ENCODE assay signal across 9 mouse cellular contexts in the genomic region with DNA sequence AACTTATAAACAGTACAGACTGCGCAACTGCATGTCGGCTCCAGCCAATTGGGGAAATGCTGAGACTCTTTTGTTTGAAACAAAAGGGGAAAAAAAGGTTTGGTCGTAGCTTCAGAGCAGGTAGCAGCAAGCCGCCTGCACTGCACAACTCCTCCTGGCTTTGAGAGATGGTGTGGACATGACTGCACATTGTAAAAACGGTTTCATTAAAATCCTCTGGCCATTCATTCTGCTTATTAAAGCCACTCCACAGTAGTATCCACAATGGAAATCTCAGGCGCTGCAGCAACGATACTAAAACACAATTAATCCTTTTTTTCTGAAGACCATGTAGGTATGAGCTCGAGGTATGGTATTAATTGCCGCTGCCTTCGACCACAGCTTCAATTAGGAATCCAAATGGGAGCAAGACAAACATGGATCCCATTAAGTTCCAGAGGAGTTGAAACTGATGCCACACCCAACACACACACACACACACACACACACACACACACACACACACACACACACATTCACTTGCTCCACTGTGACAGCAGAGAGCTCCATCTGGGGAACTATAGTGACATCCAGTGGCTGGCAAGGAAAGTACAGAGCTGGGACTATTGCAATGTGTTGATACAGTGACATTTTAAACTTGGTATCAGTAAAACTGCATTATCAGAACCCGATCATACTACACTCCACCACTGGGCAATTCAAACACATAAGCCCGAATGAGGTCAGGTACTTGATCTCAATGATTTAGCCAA.
DNase-seq lines count a peak whose midpoint lies in the region; ATAC-seq and TF ChIP-seq lines count a peak whose summit lies in the region.
"Had no signal": no experiment of that assay in that cellular context is flagged by ENCODE, and none has a peak within 500 bp of the region (broad histone marks: within the 10 kb centered on the region; RNA-seq: fewer than 3 reads in every experiment).

No protein-coding gene starts in this region.

- no peak overlapping the region for H3K9ac ChIP-seq in liver, postnatal 0 days (replicated peaks)
- no peak overlapping the region for H3K9ac ChIP-seq in embryonic facial prominence, embryonic 14.5 days (ENCODE audit: low read depth, low read length)
- no peak overlapping the region for H3K9ac ChIP-seq in hindbrain, embryonic 16.5 days (ENCODE audit: low read depth, low read length)
- no peak overlapping the region for H3K9ac ChIP-seq in midbrain, postnatal 0 days (replicated peaks; ENCODE audit: low read length, poor library complexity, severe bottlenecking)

- intact Hi-C loops in left cerebral cortex, postnatal 4 days (cut with DNase I), result no loop called here

- TF ChIP-seq CTCF in liver, postnatal 0 days (IDR thresholded peaks at IDR 0.05; ENCODE audit: low read depth), result peak; percentile 63
- TF ChIP-seq CTCF in midbrain, postnatal 0 days (IDR thresholded peaks at IDR 0.05), result peak; percentile 85

- WGBS in liver, postnatal 0 days (ENCODE audit: insufficient replicate concordance), result 81% methylated on average over 12 of the region's 12 CpGs
- 56% methylated on average over 12 of the region's 12 CpGs for WGBS in embryonic facial prominence, embryonic 14.5 days
- 74% methylated on average over 12 of the region's 12 CpGs for WGBS in hindbrain, embryonic 16.5 days
- 77% methylated on average over 12 of the region's 12 CpGs for WGBS in midbrain, postnatal 0 days

- no peak overlapping the region for H3K4me3 ChIP-seq in liver, postnatal 0 days (ENCODE audit: low read depth, low read length)
- H3K4me3 ChIP-seq in embryonic facial prominence, embryonic 14.5 days (ENCODE audit: low read depth, low read length), result no peak overlapping the region
- no peak overlapping the region for H3K4me3 ChIP-seq in hindbrain, embryonic 16.5 days (ENCODE audit: low read length)
- no peak overlapping the region for H3K4me3 ChIP-seq in midbrain, postnatal 0 days (ENCODE audit: low read depth, low read length)

- no peak overlapping the region for H3K4me2 ChIP-seq in liver, postnatal 0 days (ENCODE audit: low read depth, low read length)
- H3K4me2 ChIP-seq in embryonic facial prominence, embryonic 14.5 days (ENCODE audit: low read depth, low read length), result no peak overlapping the region
- no peak overlapping the region for H3K4me2 ChIP-seq in hindbrain, embryonic 16.5 days (ENCODE audit: low read length)
- H3K4me2 ChIP-seq in midbrain, postnatal 0 days (ENCODE audit: low read depth, low read length, poor library complexity, severe bottlenecking), result no peak overlapping the region

- no peak for DNase-seq in liver, postnatal 0 days
- no peak for DNase-seq in liver
- peak; percentile 62 for DNase-seq in embryonic facial prominence, embryonic 14.5 days (ENCODE audit: low spot score)
- peak; percentile 31 for DNase-seq in left cerebral cortex, postnatal 4 days
- DNase-seq in midbrain, postnatal 0 days (ENCODE audit: low spot score), result peak; percentile 68
- DNase-seq in ovary, postnatal 14 days (ENCODE audit: low spot score), result no peak
- no peak for DNase-seq in c-Kit-positive CD71-positive TER-119-positive erythroid progenitor cells, embryonic 14.5 days (ENCODE audit: low spot score)

- TF ChIP-seq EP300 in liver, postnatal 0 days (IDR thresholded peaks at IDR 0.05; ENCODE audit: low read depth), result no peak

- 0 out of 2 replicates have a peak, but pooled peaks cover 2% of the 10 kb centered on the region for H3K9me3 ChIP-seq in liver, postnatal 0 days (ENCODE audit: low read length)
- no peaks in the 10 kb centered on the region for H3K9me3 ChIP-seq in embryonic facial prominence, embryonic 14.5 days (ENCODE audit: control insufficient read depth, low read length)
- no peaks in the 10 kb centered on the region for H3K9me3 ChIP-seq in hindbrain, embryonic 16.5 days (ENCODE audit: control insufficient read depth, low read length)
- no peaks in the 10 kb centered on the region for H3K9me3 ChIP-seq in midbrain, postnatal 0 days (ENCODE audit: low read length)

- H3K27ac ChIP-seq in liver, postnatal 0 days (ENCODE audit: low read depth), result no peak overlapping the region
- H3K27ac ChIP-seq in embryonic facial prominence, embryonic 14.5 days (replicated peaks; ENCODE audit: low read depth, low read length), result no peak overlapping the region
- no peak overlapping the region for H3K27ac ChIP-seq in hindbrain, embryonic 16.5 days (ENCODE audit: low read depth, low read length)
- no peak overlapping the region for H3K27ac ChIP-seq in midbrain, postnatal 0 days (ENCODE audit: low read depth, low read length)
- H3K27ac ChIP-seq: macrophage had no signal

- peaks cover 4% of the 10 kb centered on the region; the same call in 1 of the 2 replicates for H3K36me3 ChIP-seq in liver, postnatal 0 days (replicated peaks; ENCODE audit: insufficient read depth, low read length)
- no peaks in the 10 kb centered on the region for H3K36me3 ChIP-seq in embryonic facial prominence, embryonic 14.5 days (ENCODE audit: control insufficient read depth, insufficient read depth, low read length)
- no peaks in the 10 kb centered on the region for H3K36me3 ChIP-seq in hindbrain, embryonic 16.5 days (ENCODE audit: control insufficient read depth, insufficient read depth, low read length)
- H3K36me3 ChIP-seq in midbrain, postnatal 0 days (ENCODE audit: insufficient read depth, low read length), result no peaks in the 10 kb centered on the region

- peak; percentile 35; the same call in 1 of the 2 replicates for ATAC-seq in liver, postnatal 0 days
- peak; percentile 76 for ATAC-seq in embryonic facial prominence, embryonic 14.5 days (ENCODE audit: low read depth)
- ATAC-seq in hindbrain, embryonic 16.5 days, result peak; percentile 85
- peak; percentile 80 for ATAC-seq in midbrain, postnatal 0 days (ENCODE audit: low FRiP score)

- no peaks in the 10 kb centered on the region for H3K27me3 ChIP-seq in liver, postnatal 0 days (ENCODE audit: insufficient read depth, low read length)
- H3K27me3 ChIP-seq in embryonic facial prominence, embryonic 14.5 days (replicated peaks; ENCODE audit: control insufficient read depth, insufficient read depth, low read length), result no peaks in the 10 kb centered on the region
- H3K27me3 ChIP-seq in hindbrain, embryonic 16.5 days (replicated peaks; ENCODE audit: control insufficient read depth, insufficient read depth, low read length), result no peaks in the 10 kb centered on the region
- H3K27me3 ChIP-seq in midbrain, postnatal 0 days (ENCODE audit: insufficient read depth, low read length), result no peaks in the 10 kb centered on the region

- no peaks in the 10 kb centered on the region for H3K4me1 ChIP-seq in liver, postnatal 0 days (ENCODE audit: insufficient read depth)
- H3K4me1 ChIP-seq in embryonic facial prominence, embryonic 14.5 days (ENCODE audit: control insufficient read depth, insufficient read depth, low read length), result no peaks in the 10 kb centered on the region
- H3K4me1 ChIP-seq in hindbrain, embryonic 16.5 days (ENCODE audit: control insufficient read depth, insufficient read depth, low read depth, low read length), result no peaks in the 10 kb centered on the region
- no peaks in the 10 kb centered on the region for H3K4me1 ChIP-seq in midbrain, postnatal 0 days (ENCODE audit: insufficient read depth, low read length)

Comparison
In these comparisons a context has a peak if more than half of its experiments do, and no peak if none do; other contexts are left out.
1. ATAC-seq: peak in every context shown above with its lines; median percentile 85 in hindbrain, embryonic 16.5 days; 80 in midbrain, postnatal 0 days; 76 in embryonic facial prominence, embryonic 14.5 days; 35 in liver, postnatal 0 days.
2. DNase-seq: peak in embryonic facial prominence, embryonic 14.5 days (single experiment), left cerebral cortex, postnatal 4 days (single experiment) and midbrain, postnatal 0 days (single experiment); none in liver, postnatal 0 days (single experiment), liver (single experiment), ovary, postnatal 14 days (single experiment) and c-Kit-positive CD71-positive TER-119-positive erythroid progenitor cells, embryonic 14.5 days (single experiment).